Mouse (Mus musculus): ENCODE data around the gene Abcc10.

The Abcc10 gene

GRCm38 (mm10) chr17:46327906-46328534, at the start of gene Abcc10:
Gene Abcc10, minus strand, starts transcription at chr17:46328352.
- DNase-seq: peak; percentile 98

GRCm38 (mm10) chr17:46371783-46372182, 43.6 kb upstream of the Abcc10 start:
- peak; percentile 12 for DNase-seq

- no peak for DNase-seq
These were observed 23.0 kb upstream of the Abcc10 start for GRCm38 (mm10) chr17:46351026-46351700.

GRCm38 (mm10) chr17:46341208-46341607, 13.1 kb upstream of the Abcc10 start:
- no peak for DNase-seq

GRCm38 (mm10) chr17:46336475-46336874, 8.3 kb upstream of the Abcc10 start:
- DNase-seq: no peak

- DNase-seq: no peak
These were observed 571 bp upstream of the Abcc10 start for GRCm38 (mm10) chr17:46328723-46329122.

GRCm38 (mm10) chr17:46327413-46327905, 693 bp downstream of the Abcc10 start:
- DNase-seq: no peak

- DNase-seq: no peak
These were observed 5.9 kb downstream of the Abcc10 start for GRCm38 (mm10) chr17:46322046-46322823.

- DNase-seq: no peak
These were observed 7.7 kb downstream of the Abcc10 start for GRCm38 (mm10) chr17:46320492-46320891.

GRCm38 (mm10) chr17:46315813-46316212, 12.3 kb downstream of the Abcc10 start:
- no peak for DNase-seq

- no peak for DNase-seq
These were observed 14.9 kb downstream of the Abcc10 start for GRCm38 (mm10) chr17:46313135-46313715.

- no peak for DNase-seq
These were observed 17.6 kb downstream of the Abcc10 start for GRCm38 (mm10) chr17:46310515-46310914.

GRCm38 (mm10) chr17:46309835-46310234, 18.3 kb downstream of the Abcc10 start:
- DNase-seq: no peak

GRCm38 (mm10) chr17:46306956-46307355, 21.2 kb downstream of the Abcc10 start:
- no peak for DNase-seq

- DNase-seq: no peak
These were observed 24.0 kb downstream of the Abcc10 start for GRCm38 (mm10) chr17:46304184-46304583.

- no peak for DNase-seq
These were observed 26.3 kb downstream of the Abcc10 start for GRCm38 (mm10) chr17:46301892-46302291.

GRCm38 (mm10) chr17:46298220-46298913, 29.8 kb downstream of the Abcc10 start:
- DNase-seq: peak; percentile 77

- DNase-seq: no peak
These were observed 30.6 kb downstream of the Abcc10 start, which contains the start of gene Dlk2 for GRCm38 (mm10) chr17:46297364-46298219. Gene Dlk2, plus strand, starts transcription at chr17:46297421.

- DNase-seq: no peak
These were observed 31.2 kb downstream of the Abcc10 start for GRCm38 (mm10) chr17:46297028-46297363.

GRCm38 (mm10) chr17:46296601-46297000, 31.6 kb downstream of the Abcc10 start:
- no peak for DNase-seq

GRCm38 (mm10) chr17:46287678-46288095, 40.5 kb downstream of the Abcc10 start:
- DNase-seq: no peak

- no peak for DNase-seq
These were observed 42.7 kb downstream of the Abcc10 start for GRCm38 (mm10) chr17:46285407-46285806.

All from cerebellum, adult 9-11 months (tissue).